Mouse (Mus musculus) lung, postnatal 36 days (tissue): ENCODE data around the gene Cnnm1.
"Not testable (repeated sequence)": the region's sequence is repeated elsewhere in the genome, so short reads cannot be mapped to it uniquely, and the experiment has no call there.

ENCODE experiments used
- DNase-seq: peaks from one replicate; pipeline ENCODE4 v3.0.0; 2022; ENCODE audit warnings: mixed read lengths

Cnnm1 gene

GRCm38 (mm10) chr19:43465601-43466255 lies 25.5 kb downstream of the Cnnm1 start:
- no peak for DNase-seq

- no peak for DNase-seq
These were observed 27.9 kb downstream of the Cnnm1 start for GRCm38 (mm10) chr19:43467927-43468685.

DNA sequence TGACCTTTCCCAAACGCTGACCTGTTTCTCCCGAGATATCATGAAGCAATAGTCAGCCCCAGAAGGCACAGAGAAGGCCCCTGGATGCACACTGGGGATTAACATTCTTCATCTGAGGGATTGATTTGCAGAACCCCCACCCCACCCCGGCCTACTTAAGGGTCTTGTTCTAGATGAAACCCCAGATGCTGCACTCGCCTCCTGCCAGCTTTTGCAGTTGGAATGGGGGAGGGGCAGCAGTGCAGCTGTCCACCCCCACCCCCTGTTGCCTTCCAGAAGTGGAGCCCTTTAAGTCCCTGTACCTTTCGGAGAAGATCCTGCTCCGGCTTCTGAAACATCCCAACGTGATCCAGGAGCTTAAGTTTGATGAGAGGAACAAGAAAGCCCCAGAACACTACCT lies 29.1 kb downstream of the Cnnm1 start:
- DNase-seq, result no peak

DNA sequence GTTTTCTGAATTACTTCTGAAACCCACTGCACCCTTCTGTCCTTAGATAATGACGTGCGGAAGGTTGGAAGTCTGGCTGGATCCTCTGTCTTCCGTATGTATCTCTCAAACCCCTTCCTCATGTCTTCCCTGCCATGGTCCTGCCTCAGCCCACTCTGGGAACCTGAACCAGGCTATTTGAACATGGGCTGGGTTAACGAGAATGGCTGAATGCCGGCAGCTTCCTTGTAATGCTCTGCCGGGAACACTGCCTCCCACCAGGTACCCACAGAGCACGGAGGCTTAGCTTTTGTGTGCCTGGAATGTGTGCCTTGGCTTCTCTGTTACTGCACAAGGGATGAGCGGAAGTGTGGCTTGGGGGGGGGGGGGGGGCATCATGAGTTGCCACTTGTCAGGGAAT lies 32.1 kb downstream of the Cnnm1 start:
- DNase-seq, result no peak

- no peak for DNase-seq
These were observed 32.5 kb downstream of the Cnnm1 start for GRCm38 (mm10) chr19:43472781-43473180.

DNA sequence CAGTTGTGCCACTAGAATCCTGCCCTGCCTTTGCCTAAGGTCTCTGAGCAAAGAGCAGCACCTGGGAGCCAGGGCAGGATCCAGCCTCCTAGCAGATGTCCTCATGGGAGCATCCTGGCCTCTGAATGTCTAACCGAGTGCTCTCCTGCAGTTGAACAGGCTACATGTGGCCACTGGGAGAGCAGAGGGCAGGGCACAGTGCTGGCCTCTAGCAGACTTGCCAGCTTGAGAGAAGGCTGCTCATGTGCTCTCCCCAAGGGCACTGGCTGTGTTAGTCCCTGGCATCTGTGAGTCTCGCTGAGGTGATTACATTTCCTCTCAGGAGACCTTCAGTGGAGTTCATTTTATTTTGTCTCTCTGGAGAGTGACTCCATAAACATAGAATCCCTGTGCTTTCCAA lies 35.4 kb downstream of the Cnnm1 start:
- no peak for DNase-seq

DNA sequence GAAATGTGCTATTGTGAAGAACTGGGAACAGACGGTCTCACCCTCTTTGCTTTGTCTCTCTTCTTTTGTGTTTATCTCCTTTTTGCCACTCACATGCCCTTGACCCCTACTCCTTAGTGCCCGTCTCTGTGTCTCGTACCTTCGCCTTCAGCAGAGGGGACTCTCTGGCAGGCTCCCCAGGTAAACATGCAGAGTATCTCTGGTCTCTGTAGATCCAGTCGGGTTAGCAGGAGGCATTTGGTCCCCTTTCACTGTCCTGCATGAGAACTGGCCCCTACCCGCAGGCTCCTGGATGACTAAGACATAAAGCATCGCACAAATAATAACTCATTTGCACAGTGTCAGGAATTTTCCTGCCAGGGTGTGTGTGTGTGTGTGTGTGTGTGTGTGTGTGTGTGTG lies 35.8 kb downstream of the Cnnm1 start:
- DNase-seq, result no peak

- no peak for DNase-seq
These were observed 37.2 kb downstream of the Cnnm1 start for GRCm38 (mm10) chr19:43477436-43477835.

DNA sequence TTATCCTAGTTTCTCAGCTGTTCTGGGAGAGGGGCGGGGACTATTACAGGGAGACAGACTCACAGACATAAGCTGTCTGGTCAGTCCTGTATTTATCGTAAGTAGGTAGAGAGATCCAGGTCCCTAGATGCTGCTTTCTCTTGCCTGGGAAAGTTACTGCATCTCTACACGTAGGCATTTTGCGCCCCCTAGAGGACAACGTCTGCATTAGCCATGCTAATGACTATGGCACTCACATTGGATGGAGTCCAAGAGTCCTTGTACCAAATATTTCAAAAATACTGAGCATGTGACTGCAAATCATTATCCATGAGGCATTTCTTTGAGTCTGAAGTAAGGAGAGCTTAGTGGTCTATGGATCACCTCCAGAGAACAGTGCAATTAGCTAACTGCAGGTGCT lies 38.7 kb downstream of the Cnnm1 start:
- DNase-seq, result peak; percentile 78

DNA sequence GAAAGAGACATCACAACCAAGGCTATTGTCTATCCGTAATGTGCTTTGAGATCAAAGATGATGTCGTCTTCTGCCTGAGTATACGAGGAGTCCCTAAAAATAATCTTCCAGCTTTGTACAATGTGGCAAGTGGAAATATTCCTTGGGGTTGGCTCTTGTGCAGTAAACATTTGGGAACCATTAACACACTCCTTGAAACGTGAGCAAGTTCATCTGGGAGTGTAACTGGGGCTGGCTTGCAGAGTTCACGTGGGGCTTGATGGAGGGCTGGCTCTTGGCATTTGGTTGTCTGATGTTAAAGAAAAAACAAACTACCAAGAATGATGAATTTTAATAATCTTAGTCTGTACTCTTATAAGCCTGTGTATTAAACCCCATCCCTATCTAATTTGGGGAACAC lies 39.2 kb downstream of the Cnnm1 start:
- DNase-seq, result no peak

DNA sequence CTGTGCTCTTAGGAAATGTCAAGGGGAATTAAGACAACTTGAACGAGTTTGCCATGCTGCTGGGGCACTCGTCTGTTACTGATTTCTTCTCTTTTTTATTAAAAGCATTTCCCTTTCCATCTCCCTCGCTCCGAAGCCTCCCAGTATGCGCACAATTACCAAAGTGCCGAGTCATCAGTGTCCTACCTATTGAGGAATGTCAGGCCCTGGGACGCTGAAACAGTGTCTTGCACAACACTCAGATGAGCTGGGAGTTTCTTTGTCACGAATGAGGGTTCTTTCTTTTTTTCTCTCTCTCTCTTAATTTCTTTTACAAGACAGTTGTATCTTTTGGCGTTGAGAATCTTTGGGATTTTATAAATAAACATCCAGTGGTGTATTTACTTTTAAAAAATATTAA lies 40.3 kb downstream of the Cnnm1 start:
- DNase-seq, result no peak

DNA sequence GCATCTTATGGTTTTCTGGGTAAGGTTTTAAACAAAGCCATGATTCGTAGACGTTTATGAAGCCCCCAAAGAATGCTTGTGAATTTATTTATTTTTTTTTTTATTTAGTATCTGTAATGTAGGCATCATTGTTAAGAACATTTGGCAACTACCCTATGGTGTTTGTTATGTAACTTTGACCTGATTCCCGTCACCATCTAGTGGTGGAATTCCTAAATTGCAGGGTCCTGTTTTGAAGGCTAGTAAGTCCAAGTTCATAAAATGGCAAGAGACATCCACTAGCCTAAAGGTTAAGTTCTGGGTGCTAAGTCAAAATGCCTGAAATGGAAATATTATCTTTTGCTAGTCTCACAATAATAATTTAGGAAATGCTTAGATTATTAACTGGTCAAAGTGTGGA lies 47.2 kb downstream of the Cnnm1 start:
- peak; percentile 77 for DNase-seq

DNA sequence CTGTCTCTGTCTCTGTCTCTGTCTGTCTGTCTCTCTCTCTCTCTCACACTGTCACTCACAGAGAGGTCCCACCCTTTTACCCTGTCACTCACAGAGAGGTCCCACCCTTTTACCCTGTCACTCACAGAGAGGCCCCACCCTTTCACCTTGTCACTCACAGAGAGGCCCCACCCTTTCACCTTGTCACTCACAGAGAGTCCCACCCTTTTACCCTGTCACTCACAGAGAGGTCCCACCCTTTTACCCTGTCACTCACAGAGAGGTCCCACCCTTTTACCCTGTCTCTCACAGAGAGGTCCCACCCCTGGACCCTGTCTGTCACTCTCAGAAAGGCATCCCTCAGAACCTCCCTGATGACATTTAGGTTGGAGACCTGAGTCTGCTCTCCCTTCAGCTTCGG lies 53.1 kb downstream of the Cnnm1 start:
- not testable (repeated sequence) for DNase-seq

DNA sequence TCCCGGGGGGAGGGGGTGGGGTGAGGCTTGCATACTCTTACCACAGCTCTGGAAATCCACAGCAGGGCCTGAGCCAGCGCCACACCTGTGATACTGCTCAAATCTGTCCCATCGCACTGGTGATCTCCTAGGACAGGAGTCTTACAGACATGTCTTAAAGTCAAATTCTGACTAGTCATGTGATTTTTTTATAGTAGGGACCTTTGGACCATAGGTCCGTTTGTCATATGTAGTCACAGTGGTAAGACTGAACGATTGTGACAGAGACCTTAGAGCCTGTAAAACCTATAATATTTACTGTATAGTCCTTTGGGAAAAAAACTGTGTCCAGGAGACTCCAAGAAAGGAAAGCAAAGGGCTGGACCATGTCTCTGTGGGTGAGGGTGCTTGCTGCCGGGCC lies 53.6 kb downstream of the Cnnm1 start:
- no peak for DNase-seq

DNA sequence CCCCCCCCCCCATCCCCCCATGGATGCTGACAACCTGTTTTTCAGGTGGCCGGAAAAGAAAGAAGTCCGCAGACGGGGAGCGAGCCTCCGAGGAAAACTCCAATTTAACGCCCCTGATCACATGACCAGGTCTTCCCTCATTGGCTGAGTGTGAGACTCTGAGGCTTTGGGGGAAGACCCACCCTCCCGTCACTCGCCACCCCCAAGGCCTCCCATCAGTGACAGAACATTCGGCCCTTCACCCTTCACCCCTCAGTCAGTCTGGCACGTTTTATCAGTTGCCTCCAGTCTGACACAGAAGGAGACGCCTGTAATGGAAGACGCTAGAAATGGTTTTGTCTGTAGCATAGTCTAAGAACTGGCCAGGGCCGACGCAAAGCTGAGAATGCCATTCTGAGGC lies 54.7 kb downstream of the Cnnm1 start:
- no peak for DNase-seq

- DNase-seq, result peak; percentile 71
These were observed 55.6 kb downstream of the Cnnm1 start for GRCm38 (mm10) chr19:43495846-43496245.

- no peak for DNase-seq
These were observed 57.2 kb downstream of the Cnnm1 start for GRCm38 (mm10) chr19:43497440-43497839.

DNA sequence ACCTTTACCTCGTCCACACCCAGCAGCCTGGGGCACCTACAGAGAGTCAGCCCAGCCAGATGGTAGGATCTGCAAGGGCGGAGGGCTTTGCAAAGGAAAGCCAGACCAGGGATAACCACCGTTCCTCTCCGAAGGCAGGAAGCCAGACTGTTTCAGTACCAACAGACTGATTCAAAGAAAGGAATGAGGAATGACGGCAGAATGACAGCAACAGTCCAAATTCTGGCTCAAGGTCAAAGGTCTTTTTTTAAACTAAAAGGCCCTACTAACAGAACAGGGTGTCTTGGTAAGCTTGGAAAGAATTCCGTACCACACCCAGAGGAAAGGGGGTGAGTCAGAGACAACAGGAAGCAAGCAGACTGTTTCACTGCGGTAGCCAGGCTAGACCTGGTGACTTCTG lies 58.6 kb downstream of the Cnnm1 start:
- no peak for DNase-seq

DNA sequence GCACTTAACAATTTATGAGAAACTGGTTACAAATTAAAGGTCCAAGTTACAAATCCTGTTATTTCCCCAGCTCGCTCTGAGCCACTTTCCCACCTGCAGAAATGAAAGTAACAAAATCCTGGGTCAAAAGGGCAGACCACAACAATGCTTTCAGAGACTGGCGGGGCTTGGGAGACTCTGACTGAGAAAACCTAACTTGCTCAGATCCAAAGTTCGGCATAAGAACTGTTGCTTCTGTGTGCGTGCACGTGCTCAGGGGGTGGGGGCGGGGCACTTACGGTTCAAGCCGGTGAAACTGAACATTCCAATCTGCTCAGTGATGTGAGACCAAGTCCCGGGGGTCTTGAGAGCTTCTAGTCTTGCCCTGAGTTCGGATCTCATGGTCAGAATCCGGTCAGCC lies 62.4 kb downstream of the Cnnm1 start:
- DNase-seq, result no peak

- not testable (repeated sequence) for DNase-seq
These were observed 63.4 kb downstream of the Cnnm1 start for GRCm38 (mm10) chr19:43503593-43503992.

DNA sequence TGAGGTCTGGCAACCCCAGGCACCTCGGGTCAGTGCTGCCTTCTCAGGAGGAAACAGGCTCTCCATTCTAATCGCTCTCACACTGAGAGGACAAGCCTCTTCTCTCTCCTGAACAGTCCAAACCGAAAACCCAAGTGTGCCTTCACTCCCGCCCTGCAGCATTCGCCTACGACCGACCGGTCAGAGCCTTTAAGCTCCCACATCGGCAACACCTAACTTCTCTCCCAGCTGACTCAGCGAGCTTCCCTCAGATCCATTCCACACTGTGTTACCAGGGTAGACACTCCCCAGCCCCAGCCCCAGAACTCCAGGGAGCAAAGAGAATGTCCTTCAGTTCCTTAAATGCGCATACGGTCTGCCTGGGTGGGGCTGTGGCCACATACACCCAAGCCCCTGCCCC lies 65.2 kb downstream of the Cnnm1 start:
- no peak for DNase-seq

GRCm38 (mm10) chr19:43510436-43511220 lies 70.4 kb downstream of the Cnnm1 start:
- no peak for DNase-seq

- peak; percentile 33 for DNase-seq
These were observed 71.7 kb downstream of the Cnnm1 start for GRCm38 (mm10) chr19:43511621-43512620.
